Mouse (Mus musculus): ENCODE data around the gene Xpnpep1.

DNA sequence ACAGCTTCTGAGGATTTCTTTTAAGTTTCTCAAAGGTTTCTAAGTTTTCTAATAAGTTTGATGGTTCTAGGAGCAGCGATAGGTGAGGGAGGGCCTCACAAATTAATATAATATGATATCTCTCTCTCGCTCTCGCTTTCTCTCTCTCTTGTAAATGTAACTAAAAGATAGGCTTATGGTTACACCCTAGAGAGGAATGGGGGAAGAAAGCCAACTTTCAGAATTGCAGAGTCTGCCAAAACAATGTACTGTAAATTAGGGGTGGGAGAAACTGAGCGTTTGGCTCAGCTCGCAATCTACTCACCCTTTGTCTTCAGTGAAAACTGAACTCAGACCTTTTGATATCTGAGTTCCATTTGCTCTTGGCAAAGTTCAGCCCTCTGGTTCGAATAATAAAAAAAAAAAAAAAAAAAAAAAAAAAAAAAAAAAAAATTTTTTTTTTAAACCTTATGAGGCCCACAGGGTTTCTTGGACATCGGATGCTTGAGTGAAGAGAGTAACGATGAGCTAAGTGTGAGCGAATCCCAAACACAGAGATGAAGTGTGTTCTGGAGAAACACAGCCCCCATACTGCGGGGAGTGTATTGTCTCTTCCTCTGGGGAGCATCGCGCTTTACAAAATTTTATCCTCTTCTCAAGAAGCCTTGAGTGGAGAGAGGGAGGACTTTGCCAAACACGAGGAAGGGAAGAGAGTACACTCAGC lies 3.6 kb upstream of the Xpnpep1 start:
- TF ChIP-seq CTCF (IDR thresholded peaks at IDR 0.05; ENCODE audit: borderline replicate concordance, insufficient read depth, low read length) (no peak), POLR2A (IDR thresholded peaks at IDR 0.05; ENCODE audit: low read depth, low read length) (no peak)
